Mouse (Mus musculus) liver, postnatal 0 days (tissue): ENCODE measurements around the gene Vegfd.

Experiments used
- CTCF ChIP-seq: sonication (generic); IDR thresholded peaks from 2 replicates; pipeline ENCODE4 v1.5.1; 2016; ENCODE audit warnings: antibody characterized with exemption, low read depth
- EP300 ChIP-seq: IDR thresholded peaks from 2 replicates; pipeline ENCODE4 v1.6.1; 2016; ENCODE audit warnings: antibody characterized with exemption, low read depth, mild to moderate bottlenecking

GRCm38 (mm10) chrX:164345359-164345938 is 27.7 kb upstream of the Vegfd start:
- TF ChIP-seq CTCF, result no peak
- TF ChIP-seq EP300, result no peak
